Mouse (Mus musculus): ENCODE results near the gene Strn4. TPM values are rescaled to one million over a fixed set of nuclear protein-coding genes. Genes with fewer than 3 reads are reported as not detected.

The Strn4 gene
- total and polyA plus RNA-seq, 3 experiments, result 46.0 to 74.5 (median 63.5) TPM

DNA sequence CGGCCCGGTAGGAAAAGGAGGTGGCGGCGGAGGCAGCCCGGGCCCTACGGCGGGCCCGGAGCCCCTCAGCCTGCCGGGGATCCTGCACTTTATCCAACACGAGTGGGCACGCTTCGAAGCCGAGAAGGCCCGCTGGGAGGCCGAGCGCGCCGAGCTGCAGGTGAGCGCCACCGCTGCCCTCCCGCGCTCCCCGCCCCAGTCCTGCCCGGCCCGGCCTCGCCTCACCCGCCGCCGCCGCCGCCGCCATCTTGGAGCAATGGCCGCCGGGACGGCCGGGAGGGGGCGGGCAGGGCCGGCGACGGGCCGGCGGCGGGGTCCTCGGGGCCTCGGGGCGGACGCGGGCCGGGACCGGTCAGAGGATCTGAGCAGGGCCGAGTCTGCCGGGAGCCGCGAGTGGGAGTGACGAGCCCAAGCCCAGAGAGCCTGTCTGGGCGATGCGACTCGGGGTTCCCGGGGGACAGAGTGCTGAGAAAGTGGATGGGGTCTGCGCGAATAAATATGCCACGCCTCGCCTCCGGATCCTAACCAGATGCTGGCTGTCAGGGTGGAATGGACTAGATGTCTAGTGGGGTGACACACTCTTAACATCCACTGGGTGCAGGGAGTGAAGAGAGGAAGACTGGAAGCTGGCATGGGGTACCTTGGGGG is 910 bp downstream of the Strn4 start, which contains the start of gene Fkrp:
TSS of gene Fkrp (minus strand) at position 258 of the 648 bp plus-strand sequence.
- in situ Hi-C loops (cut with MboI; ENCODE audit: low pct_ligation_motif_present, low pct_unique_long_range_greater_than_20kb, low sequenced_read_pairs) (loop anchor here (5.0 kb wide), 1 partner anchor 91 kb away; the partner anchor contains the start of gene Ptgir), dilution Hi-C loops (cut with MboI; ENCODE audit: extremely low pct_ligation_motif_present, extremely low pct_unique_long_range_greater_than_20kb, low sequenced_read_pairs) (no loop called here)
- Histone ChIP-seq H3K36me3 (replicated peaks in 1 of 2; ENCODE audit: control insufficient read depth in 1 of 2, insufficient read depth in 1 of 2, low read length in 1 of 2) (peaks cover 19 to 63% of the 10 kb centered on the region in 2 experiments), H3K9me3 (replicated peaks; ENCODE audit: low read length) (no peaks in the 10 kb centered on the region), H3K9ac (ENCODE audit: insufficient read depth, low read depth) (peak within 1 kb of the TSS; percentile 99), H3K4me1 (ENCODE audit: control insufficient read depth in 1 of 2, insufficient read depth in 2 of 2) (peaks cover 25 to 56% of the 10 kb centered on the region in 2 experiments), H3K4me3 (replicated peaks in 1 of 3; ENCODE audit: low read depth in 2 of 3, low read length in 2 of 3, poor library complexity in 1 of 3) (peak within 1 kb of the TSS; percentile 82 to 95 (median 91)), H3K79me2 (replicated peaks; ENCODE audit: control insufficient read depth, extremely low read depth, insufficient read depth, poor library complexity, severe bottlenecking) (peaks cover 49% of the 10 kb centered on the region), H3K27ac (ENCODE audit: insufficient read depth, low read depth) (peak within 1 kb of the TSS; percentile 42), H3K4me2 (ENCODE audit: insufficient read depth, low read depth, poor library complexity, severe bottlenecking) (peak within 1 kb of the TSS; percentile 93), H3K27me3 (replicated peaks) (no peaks in the 10 kb centered on the region)
- TF ChIP-seq SIN3A (IDR thresholded peaks at IDR 0.05; ENCODE audit: low read length) (no peak; the same call in 1 of the 2 replicates), MXI1 (IDR thresholded peaks at IDR 0.05; ENCODE audit: low read depth, low read length) (no peak), MYC (IDR thresholded peaks at IDR 0.05; ENCODE audit: low read depth, low read length) (no peak), KAT2A (IDR thresholded peaks at IDR 0.05; ENCODE audit: insufficient replicate concordance, low read length) (no peak), RAD21 (IDR thresholded peaks at IDR 0.05; ENCODE audit: low read depth, low read length) (no peak), CHD1 (IDR thresholded peaks at IDR 0.05; ENCODE audit: low read depth, low read length) (no peak), NELFE (IDR thresholded peaks at IDR 0.05; ENCODE audit: low read depth, low read length) (peak; percentile 47; the same call in 1 of the 2 replicates), ZMIZ1 (IDR thresholded peaks at IDR 0.05; ENCODE audit: low read depth, low read length) (0 out of 2 replicates have a peak, but pooled peaks have one; percentile 56)
- DNase-seq (ENCODE audit: extremely low read depth), result no peak

DNA sequence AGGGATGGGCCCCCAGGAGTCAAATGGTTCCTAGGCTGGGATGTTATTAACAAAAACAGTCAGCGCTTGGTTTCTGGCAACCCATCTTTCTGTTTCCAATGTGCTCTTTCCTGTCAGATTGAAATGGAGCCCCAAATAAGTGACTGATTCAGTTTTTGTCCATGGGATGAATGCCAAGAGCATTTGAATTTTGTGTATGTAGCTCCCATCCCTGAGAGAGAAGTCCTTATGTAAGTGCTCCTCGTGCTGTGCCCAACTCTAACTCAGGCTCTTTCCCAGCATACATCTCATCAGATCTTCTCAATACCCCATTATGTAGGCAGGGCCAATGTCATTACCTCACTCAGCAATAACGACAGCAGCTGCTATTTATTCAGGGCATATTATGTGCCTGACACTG is 2.0 kb downstream of the Strn4 start:
- peaks cover 18 to 65% of the 10 kb centered on the region in 2 experiments for H3K36me3 ChIP-seq (replicated peaks in 1 of 2; ENCODE audit: control insufficient read depth in 1 of 2, insufficient read depth in 1 of 2, low read length in 1 of 2)
- in situ Hi-C loops (cut with MboI; ENCODE audit: low pct_ligation_motif_present, low pct_unique_long_range_greater_than_20kb, low sequenced_read_pairs), result loop anchor here (5.0 kb wide), 1 partner anchor 90 kb away; the partner anchor contains the start of gene Ptgir
- no peak for TF ChIP-seq RAD21 (IDR thresholded peaks at IDR 0.05; ENCODE audit: low read depth, low read length)
- H3K27me3 ChIP-seq (replicated peaks), result no peaks in the 10 kb centered on the region
- peaks cover 25 to 66% of the 10 kb centered on the region in 2 experiments for H3K4me1 ChIP-seq (ENCODE audit: control insufficient read depth in 1 of 2, insufficient read depth in 2 of 2)
- peak overlapping the region; percentile 86 for H3K4me2 ChIP-seq (ENCODE audit: insufficient read depth, low read depth, poor library complexity, severe bottlenecking)
- H3K79me2 ChIP-seq (replicated peaks; ENCODE audit: control insufficient read depth, extremely low read depth, insufficient read depth, poor library complexity, severe bottlenecking), result peaks cover 60% of the 10 kb centered on the region
- dilution Hi-C loops (cut with MboI; ENCODE audit: extremely low pct_ligation_motif_present, extremely low pct_unique_long_range_greater_than_20kb, low sequenced_read_pairs), result no loop called here
- DNase-seq (ENCODE audit: extremely low read depth), result no peak
- no peaks in the 10 kb centered on the region for H3K9me3 ChIP-seq (replicated peaks; ENCODE audit: low read length)
- H3K4me3 ChIP-seq (replicated peaks in 1 of 3; ENCODE audit: low read depth in 2 of 3, low read length in 2 of 3, poor library complexity in 1 of 3), result peak overlapping the region; percentile 82 to 95 (median 91)
- peak overlapping the region; percentile 99; the same call in 1 of the 2 replicates for H3K9ac ChIP-seq (ENCODE audit: insufficient read depth, low read depth)
- no peak overlapping the region for H3K27ac ChIP-seq (ENCODE audit: insufficient read depth, low read depth)

DNA sequence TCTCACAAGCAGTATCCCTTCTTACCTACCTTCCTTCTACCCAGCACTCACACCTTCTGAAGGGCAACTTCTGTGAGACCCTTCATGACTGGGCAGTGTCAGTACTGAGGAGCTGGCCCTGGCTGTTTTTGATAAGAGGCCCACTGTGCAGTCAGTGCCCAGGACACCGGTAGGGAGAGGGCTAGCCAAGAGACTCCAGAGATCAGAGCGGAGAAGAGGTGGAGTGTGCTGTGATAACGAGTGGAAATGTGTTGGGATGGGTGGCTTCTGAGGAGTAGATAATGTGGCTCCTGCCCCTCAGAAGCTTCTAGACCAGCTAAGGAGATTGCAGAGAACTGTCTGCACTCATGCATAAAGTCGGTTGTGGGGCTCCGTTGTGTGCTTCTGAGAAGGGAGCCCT is 4.1 kb downstream of the Strn4 start:
- Histone ChIP-seq H3K4me1 (ENCODE audit: control insufficient read depth in 1 of 2, insufficient read depth in 2 of 2) (peaks cover 25 to 81% of the 10 kb centered on the region in 2 experiments), H3K79me2 (replicated peaks; ENCODE audit: control insufficient read depth, extremely low read depth, insufficient read depth, poor library complexity, severe bottlenecking) (peaks cover 67% of the 10 kb centered on the region), H3K27me3 (replicated peaks) (no peaks in the 10 kb centered on the region), H3K4me2 (ENCODE audit: insufficient read depth, low read depth, poor library complexity, severe bottlenecking) (no peak overlapping the region), H3K4me3 (replicated peaks in 1 of 3; ENCODE audit: low read depth in 2 of 3, low read length in 2 of 3, poor library complexity in 1 of 3) (no peak overlapping the region), H3K36me3 (replicated peaks in 1 of 2; ENCODE audit: control insufficient read depth in 1 of 2, insufficient read depth in 1 of 2, low read length in 1 of 2) (peaks cover 22 to 65% of the 10 kb centered on the region in 2 experiments), H3K9ac (ENCODE audit: insufficient read depth, low read depth) (no peak overlapping the region), H3K9me3 (replicated peaks; ENCODE audit: low read length) (no peaks in the 10 kb centered on the region), H3K27ac (ENCODE audit: insufficient read depth, low read depth) (no peak overlapping the region)
- no peak for TF ChIP-seq ZC3H11A (IDR thresholded peaks at IDR 0.05; ENCODE audit: low read depth, low read length)
- TF ChIP-seq PAX5 (IDR thresholded peaks at IDR 0.05; ENCODE audit: low read length), result no peak
- TF ChIP-seq ETS1 (conservative IDR thresholded peaks at IDR 0.05; ENCODE audit: low read depth, low read length), result no peak
- no peak for TF ChIP-seq CTCF (conservative IDR thresholded peaks at IDR 0.05 in 1 of 2, IDR thresholded peaks at IDR 0.05 in 1 of 2; ENCODE audit: low read depth in 2 of 2, low read length in 2 of 2)
- TF ChIP-seq SIN3A (IDR thresholded peaks at IDR 0.05; ENCODE audit: low read length), result no peak
- TF ChIP-seq E2F4 (IDR thresholded peaks at IDR 0.05; ENCODE audit: insufficient replicate concordance, low read depth, low read length), result no peak
- no peak for TF ChIP-seq NELFE (IDR thresholded peaks at IDR 0.05; ENCODE audit: low read depth, low read length)
- TF ChIP-seq ZNF384 (IDR thresholded peaks at IDR 0.05; ENCODE audit: low read depth, low read length), result no peak
- no peak for TF ChIP-seq MEF2A (IDR thresholded peaks at IDR 0.05; ENCODE audit: borderline replicate concordance, low read depth, low read length)
- no peak for TF ChIP-seq GABPA (IDR thresholded peaks at IDR 0.05; ENCODE audit: insufficient replicate concordance, low read depth, low read length)
- TF ChIP-seq USF2 (conservative IDR thresholded peaks at IDR 0.05; ENCODE audit: low read depth, low read length), result no peak
- TF ChIP-seq RAD21 (IDR thresholded peaks at IDR 0.05; ENCODE audit: low read depth, low read length), result no peak
- TF ChIP-seq MAZ (IDR thresholded peaks at IDR 0.05; ENCODE audit: low read depth, low read length), result no peak
- TF ChIP-seq CHD2 (IDR thresholded peaks at IDR 0.05; ENCODE audit: low read length), result no peak
- TF ChIP-seq KAT2A (IDR thresholded peaks at IDR 0.05; ENCODE audit: insufficient replicate concordance, low read length), result no peak
- no peak for TF ChIP-seq EP300 (IDR thresholded peaks at IDR 0.05; ENCODE audit: low read length)
- no peak for TF ChIP-seq MAFK (IDR thresholded peaks at IDR 0.05; ENCODE audit: insufficient replicate concordance, low read length)
- no peak for TF ChIP-seq TCF12 (IDR thresholded peaks at IDR 0.05; ENCODE audit: low read depth, low read length)
- TF ChIP-seq USF1 (IDR thresholded peaks at IDR 0.05; ENCODE audit: low read depth, low read length), result no peak
- TF ChIP-seq ZMIZ1 (IDR thresholded peaks at IDR 0.05; ENCODE audit: low read depth, low read length), result no peak
- dilution Hi-C loops (cut with MboI; ENCODE audit: extremely low pct_ligation_motif_present, extremely low pct_unique_long_range_greater_than_20kb, low sequenced_read_pairs), result no loop called here
- no peak for DNase-seq (ENCODE audit: extremely low read depth)
- in situ Hi-C loops (cut with MboI; ENCODE audit: low pct_ligation_motif_present, low pct_unique_long_range_greater_than_20kb, low sequenced_read_pairs), result loop anchor here (5.0 kb wide), 1 partner anchor 88 kb away; the partner anchor contains the start of gene Ptgir

Data from CH12.LX (cell line).